Mouse (Mus musculus) cerebellum, adult 2 months (tissue): ENCODE data around the gene Acad9. TPM values are rescaled to one million over a fixed set of nuclear protein-coding genes. Genes with fewer than 3 reads are reported as not detected.

Experiments used
- DNase-seq, 2 experiments: peaks; one replicate each; pipeline ENCODE4 v3.0.0; 2021
- H3K27ac ChIP-seq: fragments of 200-500 bp; 2 replicates; pipeline ENCODE4 v1.5.1; 2012; ENCODE audit warnings: low read length, control low read depth, inconsistent platforms; ENCODE audit not compliant: insufficient read depth
- H3K27me3 ChIP-seq: fragments of 200-500 bp; 2 replicates; pipeline ENCODE4 v1.6.1; 2012; ENCODE audit warnings: inconsistent platforms, mild to moderate bottlenecking, low read length, moderate library complexity; ENCODE audit not compliant: control insufficient read depth, insufficient read depth
- H3K4me1 ChIP-seq: fragments of 200-500 bp; 2 replicates; pipeline ENCODE4 v1.6.1; 2011; ENCODE audit warnings: low read length; ENCODE audit not compliant: control insufficient read depth, insufficient read depth
- H3K4me3 ChIP-seq: fragments of 200-500 bp; replicated peaks from 2 replicates; pipeline ENCODE3; 2011; ENCODE audit warnings: mild to moderate bottlenecking, low read depth, low read length, control low read depth; ENCODE audit not compliant: insufficient read depth
- CTCF ChIP-seq: fragments of 200-500 bp; IDR thresholded peaks from 2 replicates; pipeline ENCODE4 v1.5.1; 2011; ENCODE audit warnings: low read depth, mild to moderate bottlenecking, control low read depth, low read length, moderate library complexity, borderline replicate concordance; ENCODE audit not compliant: insufficient read depth
- POLR2A ChIP-seq: fragments of 200-500 bp; IDR thresholded peaks from 2 replicates; pipeline ENCODE4 v1.6.1; 2011; ENCODE audit warnings: low read length, control low read depth, borderline replicate concordance; ENCODE audit not compliant: insufficient read depth
- WGBS: fragments of 180-500 bp; shearing (Covaris S2); methylation state at CpG from one replicate; pipeline ENCODE4 v1.1.7; 2018; 5-methylcytosine and 5-hydroxymethylcytosine counted together
- polyA plus RNA-seq: library from polyadenylated mRNA; depleted of rRNA; stranded (reverse); fragments of >200 nt; gene quantifications from 2 replicates; pipeline ENCODE4 v1.2.3, GENCODE M21; 2012; rRNA removed

Gene Acad9
- polyA plus RNA-seq, result 57.4 and 59.6 TPM in 2 replicates

GRCm38 (mm10) chr3:36065843-36066651 is at the start of gene Acad9:
Acad9 (plus strand) TSS chr3:36065979.
- WGBS, result under 1% methylated on average over 49 of the region's 49 CpGs
- DNase-seq, result peak; percentile 95 to 96
- TF ChIP-seq POLR2A (peak; percentile 81), CTCF (no peak)
- Histone ChIP-seq H3K4me1 (peaks cover 5% of the 10 kb centered on the region; the same call in 1 of the 2 replicates), H3K27ac (no peak within 1 kb of the TSS), H3K4me3 (peak within 1 kb of the TSS; percentile 82), H3K27me3 (no peaks in the 10 kb centered on the region)

- Histone ChIP-seq H3K4me1 (no peaks in the 10 kb centered on the region), H3K27ac (no peak overlapping the region), H3K4me3 (no peak overlapping the region), H3K27me3 (no peaks in the 10 kb centered on the region)
- no peak for DNase-seq
- 86% methylated on average over 6 of the region's 6 CpGs for WGBS
- TF ChIP-seq CTCF, result no peak
- no peak for TF ChIP-seq POLR2A
Observed at GRCm38 (mm10) chr3:36025732-36026131, 40.0 kb upstream of the Acad9 start.

GRCm38 (mm10) chr3:36029993-36030392 is 35.8 kb upstream of the Acad9 start:
- Histone ChIP-seq H3K27ac (no peak overlapping the region), H3K4me1 (no peaks in the 10 kb centered on the region), H3K4me3 (no peak overlapping the region), H3K27me3 (no peaks in the 10 kb centered on the region)
- 92% methylated on average over 4 of the region's 4 CpGs for WGBS
- TF ChIP-seq CTCF (no peak), POLR2A (no peak)
- no peak for DNase-seq

DNA sequence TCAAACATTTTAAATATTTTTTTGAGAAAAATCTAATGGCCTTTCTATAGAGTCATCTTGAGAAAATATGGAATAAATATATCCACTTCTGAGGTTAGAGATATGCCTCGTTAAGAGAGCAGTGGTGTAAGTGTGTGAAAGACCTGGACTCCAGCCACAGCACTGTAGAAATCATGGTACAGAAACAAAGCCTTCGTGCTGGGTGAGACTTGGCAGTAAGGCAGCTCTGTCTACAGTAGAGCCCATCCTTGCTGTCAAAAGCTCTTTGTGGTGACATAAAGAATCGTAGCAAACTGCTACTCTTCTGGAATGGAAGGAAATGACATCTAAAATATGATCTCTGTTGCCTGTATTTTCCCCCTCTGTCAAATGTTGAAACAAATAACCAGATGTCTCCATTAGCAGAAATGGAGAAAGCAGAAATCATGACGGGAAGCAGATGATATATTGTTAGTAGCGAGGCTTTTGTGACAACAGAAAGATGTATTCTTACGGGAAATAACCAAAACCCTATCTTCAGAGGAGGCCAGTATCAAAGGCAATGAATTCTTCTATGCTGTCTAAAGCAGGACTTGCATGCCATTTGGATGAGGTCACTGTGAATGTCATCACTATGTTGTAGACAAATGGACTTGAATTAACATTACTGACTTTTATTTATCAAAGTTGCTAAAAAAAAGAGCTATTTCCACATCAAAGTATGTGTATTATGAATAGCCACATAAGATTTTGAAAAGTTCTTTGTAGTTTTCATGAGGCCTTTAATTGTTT is 33.9 kb upstream of the Acad9 start:
- whole genome bisulfite sequencing, result 15% methylated on average over 6 of the region's 6 CpGs
- DNase-seq, result no peak
- no peak for TF ChIP-seq CTCF
- no peak for TF ChIP-seq POLR2A
- no peaks in the 10 kb centered on the region for H3K4me1 ChIP-seq
- no peak overlapping the region for H3K27ac ChIP-seq
- H3K27me3 ChIP-seq, result no peaks in the 10 kb centered on the region
- H3K4me3 ChIP-seq, result no peak overlapping the region

- Histone ChIP-seq H3K4me1 (no peaks in the 10 kb centered on the region), H3K27me3 (no peaks in the 10 kb centered on the region), H3K4me3 (no peak overlapping the region), H3K27ac (no peak overlapping the region)
- no peak for TF ChIP-seq CTCF
- no peak for TF ChIP-seq POLR2A
- DNase-seq, result no peak
Observed at GRCm38 (mm10) chr3:36044520-36044919, 21.3 kb upstream of the Acad9 start.

DNA sequence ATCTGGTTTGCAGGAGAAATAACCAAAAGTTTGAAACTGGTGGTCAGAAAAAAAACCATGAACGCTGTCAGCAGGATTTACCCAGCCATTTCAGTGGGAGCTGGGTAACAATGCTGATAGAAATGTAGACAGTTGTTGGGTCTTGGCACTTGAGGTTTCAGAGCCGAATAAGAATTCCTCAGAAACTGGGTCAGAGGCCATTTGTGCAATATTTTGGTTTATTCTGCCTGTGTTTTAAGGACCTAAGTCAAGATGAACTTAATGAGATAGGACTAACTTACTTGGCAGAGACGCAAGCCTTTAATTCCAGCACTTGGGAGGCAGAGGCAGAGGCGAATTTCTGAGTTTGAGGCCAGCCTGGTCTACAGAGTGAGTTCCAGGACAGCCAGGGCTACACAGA is 20.7 kb upstream of the Acad9 start:
- H3K27ac ChIP-seq, result no peak overlapping the region
- WGBS, result 73% methylated on average over 4 of the region's 4 CpGs
- DNase-seq, result no peak
- H3K4me3 ChIP-seq, result no peak overlapping the region
- H3K27me3 ChIP-seq, result no peaks in the 10 kb centered on the region
- no peaks in the 10 kb centered on the region for H3K4me1 ChIP-seq
- TF ChIP-seq POLR2A, result no peak
- no peak for TF ChIP-seq CTCF

DNA sequence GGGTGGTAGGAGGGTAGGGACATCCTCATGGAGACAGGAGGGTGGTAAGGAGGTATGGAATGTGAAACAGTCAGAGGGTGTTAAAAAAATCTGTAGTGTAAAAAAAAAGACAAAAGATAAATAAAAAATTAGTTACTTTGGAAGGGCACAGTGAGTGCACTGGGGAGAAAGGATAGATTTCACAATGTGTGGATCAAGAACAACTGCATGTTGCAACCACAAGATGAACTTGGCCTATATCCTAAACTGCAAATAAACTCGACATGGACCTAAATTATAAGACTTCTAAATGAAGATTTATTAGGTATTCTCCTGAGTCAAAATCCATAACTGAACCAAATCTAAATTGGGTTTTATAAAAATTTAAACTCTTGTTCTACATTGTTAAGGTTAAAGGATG is 16.7 kb upstream of the Acad9 start:
- TF ChIP-seq POLR2A (no peak), CTCF (no peak)
- no peak overlapping the region for H3K27ac ChIP-seq
- no peaks in the 10 kb centered on the region for H3K27me3 ChIP-seq
- H3K4me1 ChIP-seq, result no peaks in the 10 kb centered on the region
- no peak overlapping the region for H3K4me3 ChIP-seq
- WGBS, result 71% methylated on average over 1 of the region's 1 CpGs
- DNase-seq, result no peak

DNA sequence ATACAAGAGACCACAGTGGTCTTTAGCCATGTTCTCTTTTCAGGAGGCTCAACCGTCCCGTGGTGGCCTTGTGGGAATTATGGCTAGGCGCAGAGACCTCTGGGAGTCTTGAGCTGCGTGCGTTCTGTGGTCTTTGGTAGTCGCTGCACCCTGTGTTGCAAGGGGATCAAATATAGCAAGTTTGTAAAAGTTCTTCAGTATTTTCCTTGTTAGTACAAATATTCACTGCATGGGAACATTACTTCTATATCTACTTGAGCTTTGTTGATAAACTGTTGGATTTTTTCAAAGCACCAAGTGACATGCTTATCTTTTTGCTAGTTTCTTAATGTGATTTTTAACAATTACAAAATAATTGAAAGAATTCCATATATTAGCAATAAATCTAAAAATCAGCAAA is 12.3 kb upstream of the Acad9 start, which contains the start of gene Ccdc144b:
TSS of gene Ccdc144b (minus strand) at position 101 of the 400 bp plus-strand sequence.
- no peak for DNase-seq
- no peak for TF ChIP-seq POLR2A
- no peak for TF ChIP-seq CTCF
- WGBS, result 90% methylated on average over 6 of the region's 6 CpGs
- no peaks in the 10 kb centered on the region for H3K4me1 ChIP-seq
- H3K27ac ChIP-seq, result no peak within 1 kb of the TSS
- H3K4me3 ChIP-seq, result no peak within 1 kb of the TSS
- H3K27me3 ChIP-seq, result no peaks in the 10 kb centered on the region
